Mouse (Mus musculus) liver, embryonic 14 days (tissue): ENCODE results near the gene Fam57a. TPM values are rescaled to one million over a fixed set of nuclear protein-coding genes. Genes with fewer than 3 reads are reported as not detected.

Source experiments
- polyA plus RNA-seq: library from polyadenylated mRNA; depleted of rRNA; stranded (reverse); fragments of >200 nt; gene quantifications from 2 replicates; pipeline ENCODE4 v1.2.3, GENCODE M21; 2012; rRNA removed

Fam57a gene
- polyA plus RNA-seq = 2.9 and 3.1 TPM in 2 replicates

DNA sequence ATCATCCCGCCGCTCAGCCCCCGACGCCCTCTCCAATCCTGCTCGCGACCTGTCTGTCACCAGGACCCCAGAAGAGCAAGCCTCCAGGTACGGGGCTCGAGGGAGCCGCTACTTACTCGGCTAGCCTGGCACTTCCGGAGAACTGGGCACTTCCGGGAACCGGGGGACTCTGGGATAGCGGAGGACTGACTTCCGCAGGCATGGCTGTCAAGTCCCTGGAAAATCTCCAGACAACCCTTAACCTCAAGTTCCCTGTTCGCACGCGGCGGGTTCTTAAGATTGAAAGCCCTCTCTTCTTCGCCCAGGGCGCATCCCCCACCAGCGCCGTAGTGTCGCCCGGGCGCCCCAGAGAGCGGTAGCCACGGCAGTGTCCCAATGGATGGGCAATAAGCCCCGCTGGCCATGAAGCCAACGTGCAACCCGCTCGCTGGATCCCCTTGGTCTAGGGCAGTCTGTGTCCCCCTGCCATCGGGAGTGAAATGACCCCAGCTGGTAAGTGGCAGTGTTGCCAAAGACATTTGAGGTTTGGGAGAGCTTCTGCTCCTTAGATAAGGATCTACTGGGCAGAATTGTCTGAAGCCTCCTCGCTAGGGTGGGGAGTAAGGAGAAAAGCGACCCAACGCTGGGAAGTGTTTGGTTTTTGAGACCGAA lies at the start of gene Fam57a, which contains the start of gene Vps53:
Fam57a (plus strand) TSS at position 177 of the 651 bp plus-strand sequence.
Vps53 (minus strand) TSS at position 153 of the 651 bp plus-strand sequence.

DNA sequence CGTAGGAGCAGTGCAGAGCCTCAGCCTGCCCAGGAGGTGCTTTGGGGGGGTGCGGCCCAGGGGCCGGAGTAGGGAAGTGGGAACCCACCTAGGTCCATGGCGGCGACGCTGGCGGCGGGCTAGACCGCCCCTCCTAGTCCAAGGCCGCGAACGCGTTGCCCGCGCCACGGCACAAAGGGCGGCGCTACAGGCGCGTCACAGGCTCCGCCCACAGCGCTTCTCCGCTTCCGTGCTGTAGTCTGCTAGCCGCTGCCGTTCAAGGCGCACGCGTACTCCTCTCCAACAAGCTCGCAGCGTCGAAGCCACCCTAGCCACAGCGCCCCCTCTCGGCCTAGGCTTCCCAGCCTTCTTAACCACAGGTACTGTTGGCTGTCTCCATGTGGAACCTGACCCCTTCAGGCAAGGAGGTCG lies 37.9 kb downstream of the Fam57a start, which contains the start of the genes Dbil5 and Gemin4:
Dbil5 (plus strand) TSS at position 219 of the 411 bp plus-strand sequence.
Gemin4 (minus strand) TSS at position 275 of the 411 bp plus-strand sequence.

DNA sequence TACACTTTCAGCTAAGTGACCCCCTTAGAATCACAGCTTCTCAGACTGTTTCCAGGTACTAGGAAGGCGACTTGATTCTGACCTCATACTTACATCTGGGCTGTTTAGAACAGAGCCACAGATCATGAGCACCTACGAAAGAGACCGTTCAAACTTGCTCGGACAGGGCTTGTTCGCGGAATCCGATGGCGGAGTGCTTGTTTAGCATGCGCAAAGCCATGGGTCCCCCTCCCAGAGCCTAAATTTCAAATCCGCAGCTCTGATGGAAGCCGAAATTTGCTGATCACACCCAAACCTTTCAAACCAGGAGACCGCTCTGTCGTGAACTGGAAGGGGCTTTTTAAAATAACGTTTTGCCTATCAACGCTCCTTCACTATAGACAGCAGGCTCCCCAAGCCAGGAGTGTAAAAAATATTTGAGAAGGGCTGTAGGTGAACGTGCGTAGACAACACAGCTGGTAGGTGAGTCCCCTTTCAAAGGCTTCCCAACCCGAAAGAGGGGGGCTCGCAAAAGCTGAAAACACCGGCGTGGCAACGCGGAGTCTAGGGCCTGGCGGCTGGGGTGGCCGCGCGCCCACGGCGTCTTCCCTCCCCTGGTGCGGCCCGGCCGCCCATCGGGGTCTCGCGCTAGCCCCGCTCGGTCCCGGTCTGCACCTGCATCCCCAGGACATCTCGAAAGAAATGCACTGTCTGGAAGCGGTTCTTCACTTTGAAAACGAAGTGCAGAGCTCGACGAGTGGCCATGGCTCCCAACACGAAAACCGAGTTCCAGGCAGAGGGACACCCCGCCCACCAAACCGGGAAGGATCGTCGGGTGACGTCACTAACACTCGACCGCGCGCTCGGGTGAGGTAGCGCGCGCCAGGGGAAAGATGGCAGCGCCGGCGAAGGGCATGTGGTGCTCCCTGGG lies 63.7 kb downstream of the Fam57a start, which contains the start of the genes Mrm3 and Glod4:
Mrm3 (plus strand) TSS at position 815 of the 910 bp plus-strand sequence.
Glod4 (minus strand) TSS at position 825 of the 910 bp plus-strand sequence.

Other genes with a start within 250 kb of the Fam57a start
- gene Rph3al, start 241.2 kb upstream of the Fam57a start, polyA plus RNA-seq = 0.29 and 0.31 TPM in 2 replicates
- not detected in 2 replicates for gene 1700016K19Rik, start 179.8 kb upstream of the Fam57a start, polyA plus RNA-seq
- gene Rflnb, start 151.9 kb upstream of the Fam57a start, polyA plus RNA-seq = 1.4 and 1.6 TPM in 2 replicates
- 9.9 and 10.8 TPM in 2 replicates for gene Vps53, start within 50 bp of the Fam57a start, polyA plus RNA-seq
- 0.43 and 0.54 TPM in 2 replicates for gene Dbil5, start 37.9 kb downstream of the Fam57a start, polyA plus RNA-seq
- 5.7 and 7.3 TPM in 2 replicates for gene Gemin4, start 38.0 kb downstream of the Fam57a start, polyA plus RNA-seq
- 11.3 and 11.7 TPM in 2 replicates for gene Mrm3, start 64.0 kb downstream of the Fam57a start, polyA plus RNA-seq
- 21.1 and 21.5 TPM in 2 replicates for gene Glod4, start 64.1 kb downstream of the Fam57a start, polyA plus RNA-seq
- gene Nxn, start 219.5 kb downstream of the Fam57a start, polyA plus RNA-seq = 2.1 and 2.4 TPM in 2 replicates
- 11.1 and 13.1 TPM in 2 replicates for gene Timm22, start 227.3 kb downstream of the Fam57a start, polyA plus RNA-seq